Mouse (Mus musculus) G1E-ER4 (cell line): Measurements from ENCODE around the gene Gramd1a. TPM values are rescaled to one million over a fixed set of nuclear protein-coding genes. Genes with fewer than 3 reads are reported as not detected.
A peak's percentile ranks its signal among the peaks of the same experiment; 100 is the strongest.

Experiments used
- GATA1 ChIP-seq: IDR thresholded peaks from one replicate; pipeline ENCODE4 v1.8.0; 2012; ENCODE audit warnings: low read length, inconsistent platforms
- polyA plus RNA-seq: library from polyadenylated mRNA; stranded (reverse); fragments of >175 nt; gene quantifications from 2 replicates; pipeline ENCODE4 v1.2.3, GENCODE M21; 2012

Gene Gramd1a
- polyA plus RNA-seq, 1 experiment, result 102 TPM

DNA sequence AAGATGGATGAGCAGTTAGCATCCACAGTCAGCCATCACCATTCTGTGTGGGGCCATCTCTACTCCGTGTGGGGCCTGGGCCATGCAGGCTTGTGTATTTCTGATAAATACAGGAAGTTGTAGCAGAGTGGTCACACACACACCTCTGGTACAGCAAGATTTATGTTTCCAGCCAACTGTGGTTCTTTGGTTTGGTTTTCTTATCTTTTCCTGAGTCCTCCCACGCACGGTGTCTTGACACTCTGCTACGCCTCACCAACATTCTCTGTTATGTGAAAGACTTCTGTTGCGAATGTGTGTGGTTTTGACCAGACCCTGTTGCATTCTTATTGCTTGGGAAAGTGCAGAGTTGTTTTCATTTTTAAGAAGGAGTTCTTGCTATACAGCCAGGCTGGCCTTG lies 5.1 kb upstream of the Gramd1a start:
- peak; percentile 71 for TF ChIP-seq GATA1

DNA sequence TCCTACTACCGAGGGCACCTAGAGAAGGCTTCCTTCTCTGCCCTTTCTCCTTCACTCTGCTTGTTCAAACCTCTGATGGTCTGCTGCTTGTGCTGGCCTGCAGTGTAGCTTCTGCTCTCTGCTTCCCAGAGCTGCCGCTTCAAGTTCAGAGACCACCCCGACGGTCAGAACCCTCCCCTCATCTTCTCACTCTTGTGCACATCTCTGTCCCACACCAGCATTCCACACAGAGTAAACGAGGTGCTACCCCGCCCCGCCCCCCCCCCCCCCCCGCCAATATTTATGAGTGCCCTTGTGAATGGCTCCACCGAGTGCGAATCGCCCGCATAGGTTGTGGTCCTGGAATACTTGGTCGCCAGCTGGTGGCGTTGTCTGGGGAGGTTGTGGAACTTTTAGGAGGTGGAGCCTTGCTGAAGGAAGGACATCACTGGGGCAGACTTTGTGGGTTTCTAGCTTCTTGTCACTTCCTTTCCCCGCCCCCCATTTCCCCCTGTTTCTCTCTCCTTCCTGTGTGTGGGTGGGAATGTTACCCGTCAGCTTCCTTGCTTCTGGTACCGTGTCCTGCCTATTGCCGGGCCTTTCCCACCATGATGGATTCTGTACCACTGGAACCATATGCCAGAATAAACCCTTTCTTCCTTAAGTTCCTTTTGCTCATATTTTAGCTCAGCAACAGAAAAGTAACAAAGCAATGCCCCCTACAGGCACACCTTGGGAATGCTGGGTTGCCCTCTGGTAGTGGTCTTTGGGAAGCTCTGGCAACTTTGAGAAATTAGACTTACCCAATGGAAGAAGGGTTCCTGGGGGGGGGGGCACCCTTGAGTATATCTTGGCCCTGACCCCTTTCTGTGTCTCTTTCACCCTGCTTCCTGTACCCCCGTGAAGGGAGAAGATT lies 585 bp upstream of the Gramd1a start:
- TF ChIP-seq GATA1, result no peak

DNA sequence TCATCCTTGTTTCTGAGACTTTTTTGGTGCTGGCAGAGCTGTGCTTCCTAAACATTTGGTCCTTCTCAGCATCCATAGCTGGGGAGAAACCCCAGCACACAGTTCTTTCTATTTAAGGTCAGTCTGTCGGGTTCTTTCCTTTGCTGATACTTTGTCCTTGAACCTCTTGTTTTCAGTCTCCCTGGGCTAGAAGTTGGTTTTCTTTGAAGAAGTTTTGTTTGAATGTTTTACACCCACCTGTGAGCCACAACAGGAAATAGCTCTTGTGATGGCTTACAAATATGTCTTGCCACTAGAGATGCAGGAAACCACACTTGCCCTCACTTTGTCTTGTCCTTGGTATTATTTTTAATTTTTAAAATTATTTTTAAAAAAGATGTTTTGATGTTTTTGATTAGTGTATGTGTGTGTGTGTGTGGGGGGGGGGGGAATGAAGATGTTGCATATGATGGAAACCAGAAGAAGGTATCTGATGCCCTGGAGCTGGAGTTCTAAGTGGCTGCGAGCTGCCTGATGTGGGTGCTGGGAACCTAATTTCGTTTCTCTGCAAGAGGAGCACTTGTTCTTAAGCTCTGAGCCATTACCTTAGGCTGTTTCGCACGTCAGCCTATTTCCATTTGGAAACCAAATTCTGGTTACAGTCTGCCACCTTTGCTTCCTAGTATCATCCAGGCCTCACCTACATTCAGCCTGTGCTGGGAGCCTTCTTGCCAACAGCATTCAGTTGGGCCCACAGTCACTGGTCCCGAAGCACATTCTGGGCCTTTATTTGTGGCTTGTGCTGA lies 2.0 kb downstream of the Gramd1a start:
- no peak for TF ChIP-seq GATA1

DNA sequence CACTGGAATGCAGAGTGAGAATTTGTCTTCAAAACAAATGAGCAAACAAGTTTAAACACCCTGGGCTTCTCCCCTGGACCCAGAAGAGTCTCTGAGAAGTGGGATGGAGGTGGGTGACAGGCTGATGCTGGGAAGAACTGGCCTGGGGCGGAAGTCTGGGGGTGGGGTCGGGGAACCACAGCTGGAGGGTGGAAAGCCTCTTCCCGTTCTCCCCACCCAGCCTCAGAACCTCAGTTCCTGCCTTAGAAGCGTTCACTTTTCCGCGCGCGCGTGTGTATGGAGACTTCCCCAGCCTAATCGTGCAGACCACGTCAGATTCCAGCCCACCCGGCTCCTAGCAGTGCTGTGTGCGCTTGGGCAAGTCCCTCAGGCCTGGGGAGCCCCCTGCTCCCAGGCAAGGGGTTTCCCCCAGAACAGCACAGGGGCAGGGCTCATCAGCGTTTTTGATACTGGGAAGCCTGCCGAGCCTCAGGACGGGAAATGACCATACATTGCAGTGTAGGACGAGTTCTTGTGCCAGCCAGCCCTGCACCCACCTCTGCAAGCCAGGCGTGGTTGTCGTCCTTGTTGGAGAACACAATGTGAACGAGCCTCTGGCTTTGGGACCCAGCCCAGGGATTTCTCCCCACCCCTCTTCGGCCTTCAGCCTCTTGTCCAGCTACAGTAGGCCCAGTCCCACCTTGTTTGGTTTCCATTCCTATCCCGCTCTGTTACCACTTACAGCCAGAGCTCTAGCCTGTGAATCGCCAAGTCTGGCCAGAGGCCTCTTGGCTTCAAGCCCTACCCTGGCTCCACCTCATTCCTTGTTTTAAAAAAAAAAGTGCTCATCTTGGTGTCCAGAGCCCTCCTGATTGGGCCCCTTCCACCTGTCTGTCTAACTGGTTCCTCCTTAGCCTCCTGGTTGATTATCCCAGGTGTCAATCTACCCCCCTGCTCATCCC lies 4.1 kb downstream of the Gramd1a start:
- no peak for TF ChIP-seq GATA1

DNA sequence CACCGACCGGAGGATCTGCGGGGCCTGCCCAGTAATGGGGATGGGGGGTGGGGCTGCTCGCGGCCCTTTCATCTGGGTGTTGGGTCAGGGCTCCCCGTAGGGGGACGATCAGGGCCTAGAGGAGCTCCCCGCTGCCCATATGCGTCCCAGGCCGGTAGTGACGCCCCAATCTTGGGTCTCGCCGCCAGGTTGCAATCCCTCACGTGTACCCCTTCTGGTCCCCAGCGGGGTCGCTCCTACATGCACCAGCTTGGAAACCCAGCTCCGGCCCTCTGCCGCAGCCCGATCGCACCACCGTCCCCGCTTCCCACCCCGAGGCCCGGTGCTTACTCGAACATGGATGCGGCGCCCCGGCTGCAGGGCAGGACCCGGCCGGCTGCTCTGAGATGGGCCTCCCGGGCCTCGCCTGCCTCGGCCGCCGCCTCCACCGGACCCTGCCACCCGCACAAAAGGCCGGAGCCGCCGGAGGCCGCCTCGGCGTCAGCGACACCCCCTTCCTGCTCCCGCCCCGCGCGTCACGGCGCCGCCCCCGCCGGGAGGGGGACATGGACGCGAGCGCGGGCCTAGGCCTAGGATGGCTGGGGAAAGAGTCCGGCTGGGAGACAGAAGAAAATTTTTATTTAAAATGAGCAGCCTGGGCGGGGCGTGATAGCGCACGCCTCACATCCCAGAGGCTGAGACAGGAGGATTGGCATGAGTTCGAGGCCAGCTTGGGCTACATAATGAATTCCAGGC lies 5.0 kb downstream of the Gramd1a start:
- TF ChIP-seq GATA1, result no peak

DNA sequence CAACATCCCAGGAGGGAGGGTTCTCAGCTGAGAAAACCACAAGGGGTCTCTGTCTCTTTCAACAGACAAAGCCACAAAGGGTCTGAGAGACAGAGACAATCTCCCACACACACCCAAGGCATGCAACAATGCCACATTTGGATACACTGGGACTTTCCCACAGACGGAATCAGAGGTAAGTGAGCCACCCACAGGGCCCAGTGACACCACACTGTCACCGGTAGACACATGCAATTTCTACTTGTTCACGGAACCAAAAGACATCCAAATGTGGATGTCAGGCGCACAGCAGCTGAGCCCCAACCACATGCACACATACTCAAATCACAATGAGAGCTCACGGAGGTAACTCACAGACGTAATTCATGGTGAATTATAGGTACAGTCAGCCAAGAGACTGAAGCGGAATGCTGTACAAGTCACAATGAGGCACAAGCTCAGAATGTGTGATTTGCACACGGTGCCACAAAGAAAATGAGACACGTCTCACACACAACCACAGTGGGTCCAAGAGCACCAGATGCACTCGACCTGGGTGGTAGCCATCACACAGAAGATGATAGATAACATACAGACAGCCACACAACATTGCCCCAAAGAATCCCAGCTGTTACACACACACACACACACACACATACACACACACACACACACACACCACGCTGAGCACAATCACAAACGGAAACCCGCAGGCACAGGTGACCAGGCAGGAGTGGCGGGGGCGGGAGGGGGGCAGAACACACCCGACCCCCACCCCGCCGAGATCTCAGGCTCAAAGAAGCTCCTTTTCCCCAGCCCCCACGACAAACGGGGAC lies 5.7 kb downstream of the Gramd1a start:
- no peak for TF ChIP-seq GATA1

DNA sequence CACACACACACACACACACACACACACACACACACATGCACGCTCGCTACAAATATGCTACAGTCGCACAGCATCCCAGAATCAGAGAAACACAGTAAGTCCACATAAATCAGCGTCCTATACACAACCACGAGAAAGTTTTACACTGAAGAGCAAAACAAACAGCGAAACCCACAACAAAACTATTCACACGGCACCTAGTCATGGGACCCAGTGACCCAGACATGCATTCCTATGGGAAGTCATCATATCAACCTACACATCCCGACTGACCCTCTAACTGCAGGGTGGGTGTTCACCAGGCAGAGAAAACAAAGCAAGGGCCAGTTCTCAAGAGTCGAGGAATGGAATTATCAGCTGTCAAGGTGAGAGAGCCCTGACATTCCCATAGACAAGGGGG lies 6.4 kb downstream of the Gramd1a start:
- TF ChIP-seq GATA1, result no peak

DNA sequence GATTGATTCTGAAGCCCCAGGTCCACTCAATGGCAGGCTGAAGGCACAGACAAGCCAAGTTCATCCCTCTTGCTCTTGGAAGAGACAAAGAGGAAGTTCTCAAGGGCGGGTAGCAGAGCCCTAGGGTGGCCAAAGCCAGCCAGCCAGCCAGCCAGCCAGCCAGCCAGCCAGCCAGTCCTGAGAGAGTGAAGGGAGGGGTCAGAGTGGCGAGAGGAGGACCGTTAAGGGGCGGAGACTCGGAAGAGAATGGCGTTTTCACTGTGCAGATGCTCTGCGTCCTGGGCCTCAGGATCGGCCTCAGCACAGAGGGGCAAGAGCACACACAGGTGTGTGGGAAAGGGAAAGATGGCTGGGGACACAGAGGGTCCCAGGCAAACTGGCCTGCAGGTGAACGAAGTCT lies 6.9 kb downstream of the Gramd1a start:
- no peak for TF ChIP-seq GATA1

DNA sequence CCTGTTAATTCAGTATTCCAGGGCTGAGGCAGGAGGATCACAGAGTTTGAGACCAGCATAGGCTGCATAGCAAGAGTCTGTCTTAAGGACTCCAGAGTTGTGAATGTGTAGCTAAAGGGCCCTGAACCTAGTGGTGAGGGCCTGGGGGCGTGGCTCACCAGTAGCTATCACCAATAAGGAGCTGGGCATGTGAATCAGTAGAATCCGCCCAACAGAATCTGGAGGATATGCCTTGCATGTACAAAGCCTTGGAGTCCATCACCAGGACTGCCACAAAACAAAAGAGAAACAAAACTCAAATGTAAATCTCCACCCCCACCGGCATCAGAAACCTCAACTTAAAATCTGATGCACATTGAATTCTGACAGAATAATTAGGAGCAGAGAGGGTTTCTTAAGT lies 7.6 kb downstream of the Gramd1a start:
- TF ChIP-seq GATA1, result no peak

DNA sequence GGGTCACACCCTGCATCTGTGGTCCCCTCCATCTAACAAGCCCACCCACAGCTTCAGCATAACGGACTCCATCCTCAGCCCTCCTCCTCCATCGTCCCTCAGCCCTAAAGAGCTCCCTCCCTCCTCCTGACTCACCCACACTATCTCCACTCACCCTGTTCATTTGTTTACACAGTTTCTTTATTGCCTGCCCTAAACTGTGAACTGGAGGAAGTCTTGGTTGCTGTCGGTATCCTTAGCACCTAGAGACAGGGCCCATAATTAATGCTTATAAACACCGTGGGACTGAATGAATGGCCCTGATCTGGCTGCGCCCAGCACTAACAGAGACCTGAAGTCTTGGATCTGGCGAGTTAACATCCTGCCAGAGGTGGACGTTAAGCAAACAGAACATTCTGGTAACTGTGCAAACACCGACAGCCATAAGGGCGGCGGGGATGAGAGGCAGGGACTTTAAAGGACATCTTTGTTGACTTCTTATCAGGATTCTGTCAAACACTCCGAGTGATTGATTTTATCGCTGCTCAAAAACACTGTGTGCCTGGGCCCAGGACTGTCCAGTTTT lies 10.0 kb downstream of the Gramd1a start:
- no peak for TF ChIP-seq GATA1

DNA sequence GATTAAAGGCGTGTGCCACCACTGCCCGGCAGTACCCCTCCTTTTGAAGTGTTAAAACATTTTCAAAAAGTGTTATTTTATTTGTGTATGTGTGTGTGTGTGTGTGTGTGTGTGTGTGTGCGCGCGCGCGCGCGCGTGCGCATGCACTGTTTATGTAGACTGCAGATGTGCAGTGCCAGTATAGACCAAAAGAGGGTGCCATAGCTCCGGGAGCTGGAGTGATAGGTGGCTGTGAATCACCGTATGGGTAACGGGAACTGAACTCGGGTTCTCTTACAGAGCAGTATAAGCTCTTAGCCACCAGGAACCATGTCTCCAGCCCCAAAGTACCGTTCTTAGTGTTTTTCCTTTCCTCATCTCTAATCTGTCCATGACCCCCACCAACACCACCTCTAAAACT lies 10.8 kb downstream of the Gramd1a start:
- no peak for TF ChIP-seq GATA1

DNA sequence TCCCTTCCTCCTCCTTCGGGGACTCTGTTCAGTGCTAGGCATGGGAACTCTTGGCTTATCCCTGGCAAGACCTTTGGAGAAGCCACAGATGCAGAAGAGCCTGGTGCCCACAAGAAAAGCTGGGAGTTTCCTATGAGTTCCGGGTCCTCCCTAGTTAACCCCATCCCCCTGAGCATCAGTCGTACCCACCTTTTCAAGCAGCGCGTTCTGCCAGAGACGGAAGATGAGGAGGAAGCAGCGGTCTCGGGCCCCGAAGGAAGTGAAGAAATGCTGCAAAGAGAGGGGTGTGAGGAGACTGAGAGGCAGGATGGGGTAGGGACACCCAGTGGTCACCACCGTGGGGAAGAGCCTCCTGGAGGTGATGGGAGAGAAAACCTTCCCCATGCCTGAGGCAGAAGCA lies 14.8 kb downstream of the Gramd1a start:
- no peak for TF ChIP-seq GATA1

DNA sequence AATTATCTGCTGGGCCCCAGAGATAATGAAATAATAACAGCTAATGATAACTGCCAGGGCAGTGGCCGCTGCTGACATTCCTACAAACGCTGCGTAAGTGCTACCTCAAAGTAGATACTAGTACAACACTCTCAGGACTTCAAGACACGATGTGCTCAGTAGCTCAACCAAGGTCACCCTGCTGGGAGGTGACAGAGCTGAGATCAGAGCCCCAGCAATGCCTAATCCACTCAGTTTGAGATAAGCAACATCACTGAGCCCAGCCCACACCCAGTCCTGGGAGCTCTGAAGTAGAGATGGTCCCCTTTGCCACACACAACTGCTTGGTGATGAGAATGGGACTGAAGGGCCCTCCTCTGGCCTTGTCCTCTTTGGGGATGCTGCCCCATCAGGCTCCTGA lies 15.4 kb downstream of the Gramd1a start:
- no peak for TF ChIP-seq GATA1

DNA sequence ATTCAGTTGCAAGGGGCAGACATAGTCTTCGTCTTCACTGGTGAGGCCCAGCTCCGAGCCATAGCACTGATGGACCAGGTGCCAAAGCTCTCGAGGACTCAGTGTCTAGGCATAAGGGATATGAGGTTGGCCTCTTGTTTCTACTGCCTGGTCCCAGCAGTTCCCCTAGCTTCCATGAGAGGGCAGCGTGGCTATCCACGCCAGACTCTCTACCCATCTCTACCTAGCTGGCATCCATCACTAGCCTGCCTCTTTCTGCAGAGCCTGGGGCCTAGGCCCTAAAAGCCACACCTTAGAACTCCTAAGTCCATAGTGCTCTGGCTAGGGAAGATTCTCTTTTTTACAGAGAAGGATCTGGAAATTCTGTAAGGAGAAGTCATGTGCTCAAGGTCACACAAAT lies 15.9 kb downstream of the Gramd1a start:
- no peak for TF ChIP-seq GATA1
